Mouse (Mus musculus) urinary bladder, adult 2 months (tissue): ENCODE data around the gene Cemip2. TPM values are rescaled to one million over a fixed set of nuclear protein-coding genes. Genes with fewer than 3 reads are reported as not detected.

Experiments used
- DNase-seq: peaks from one replicate; pipeline ENCODE4 v3.0.0; 2022; ENCODE audit warnings: low spot score
- polyA plus RNA-seq: library from polyadenylated mRNA; depleted of rRNA; stranded (reverse); fragments of >200 nt; gene quantifications from 2 replicates; pipeline ENCODE4 v1.2.3, GENCODE M21; 2012

Gene Cemip2
- polyA plus RNA-seq, 1 experiment: 4.5 TPM

GRCm38 (mm10) chr19:21779106-21779505, 964 bp downstream of the Cemip2 start:
- DNase-seq: no peak

DNA sequence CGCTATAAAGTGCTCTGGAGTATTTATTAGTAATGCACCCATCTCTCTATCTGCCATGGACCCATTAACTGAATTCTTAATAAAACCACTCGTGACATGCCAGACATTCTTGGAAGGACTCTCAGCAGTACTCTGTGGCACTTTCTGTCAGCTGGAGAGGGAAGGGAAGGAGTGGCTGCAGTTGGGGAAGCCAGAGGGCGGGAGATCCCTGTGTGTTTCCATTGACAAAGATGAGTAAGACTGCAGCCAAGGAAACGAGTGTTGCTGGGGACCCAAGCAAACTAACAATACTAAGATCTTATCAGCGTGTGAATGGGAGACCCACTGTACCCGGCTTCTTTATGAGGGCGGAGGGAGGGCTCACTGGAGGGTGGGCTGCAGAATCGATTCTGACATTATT, 2.5 kb downstream of the Cemip2 start:
- DNase-seq: no peak

GRCm38 (mm10) chr19:21781066-21781786, 3.1 kb downstream of the Cemip2 start:
- DNase-seq: no peak

DNA sequence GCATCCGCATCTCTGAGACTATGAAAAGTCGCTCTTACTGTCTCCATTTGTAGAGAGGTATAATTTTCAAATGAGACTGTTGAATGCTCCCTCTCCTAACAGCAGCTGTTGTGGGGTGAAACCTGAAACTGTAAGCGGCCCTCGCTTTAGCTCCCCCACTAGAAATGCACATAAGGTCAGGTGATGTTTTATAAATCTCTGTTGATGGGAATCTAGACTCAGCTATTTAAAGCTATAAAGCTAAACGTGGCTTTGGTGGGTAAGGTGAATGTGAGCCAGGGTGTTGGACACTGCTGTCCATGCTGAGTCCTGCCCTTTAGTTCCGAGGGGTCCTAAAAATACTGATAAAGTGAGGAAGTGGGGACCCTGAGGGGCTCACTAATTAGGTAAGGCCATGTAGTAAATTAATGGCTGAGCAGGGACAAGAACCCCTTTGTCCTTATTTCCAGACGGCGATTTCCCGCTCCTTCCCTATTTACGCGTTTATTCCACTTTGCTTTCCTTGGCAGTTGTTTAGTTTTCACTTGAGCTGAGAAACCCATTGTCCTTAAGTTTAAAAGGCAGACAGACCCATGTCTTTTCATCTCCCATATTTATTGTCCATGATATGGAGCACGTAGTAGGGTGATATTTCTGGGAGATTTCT, 3.8 kb downstream of the Cemip2 start:
- no peak for DNase-seq

GRCm38 (mm10) chr19:21783717-21784116, 5.6 kb downstream of the Cemip2 start:
- DNase-seq: no peak

DNA sequence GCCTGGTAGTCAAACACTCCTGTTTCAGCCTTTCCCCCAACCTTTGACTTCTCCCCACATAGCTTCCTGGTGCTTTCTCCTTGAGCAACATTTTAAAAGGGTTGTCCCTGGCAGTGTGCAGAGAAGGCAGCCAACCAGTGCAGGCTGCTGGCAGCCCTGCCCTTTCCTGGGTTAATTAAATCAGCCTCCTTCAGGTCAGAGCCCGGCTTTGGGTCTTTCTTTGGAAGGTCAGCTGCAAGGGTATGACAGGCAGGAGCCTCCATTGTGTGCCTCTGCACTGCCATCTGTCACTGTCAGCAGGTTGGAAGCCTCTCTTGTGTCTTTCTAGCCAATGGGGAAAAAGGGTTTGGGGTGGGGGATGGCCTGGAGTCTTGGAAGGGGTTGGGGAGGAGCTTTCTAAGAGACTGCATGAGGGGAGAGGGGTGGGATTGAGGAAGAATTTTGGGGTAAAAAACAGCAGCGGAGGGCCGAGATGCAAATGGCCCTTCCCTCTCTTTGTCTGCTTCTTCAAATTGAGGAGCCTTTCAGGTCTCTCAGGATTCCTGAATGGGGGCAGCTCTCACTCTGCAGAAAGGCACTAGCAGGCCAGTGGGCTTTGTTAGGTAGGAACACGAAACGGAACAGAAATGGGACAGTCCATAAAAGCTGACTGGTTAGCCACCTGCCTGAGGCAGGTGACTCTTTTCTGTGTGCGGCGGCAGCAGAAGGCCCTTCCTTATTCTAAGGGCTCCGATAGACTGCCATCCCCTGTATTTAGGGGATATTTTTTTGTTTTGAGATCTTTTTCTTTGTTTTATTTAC, 6.4 kb downstream of the Cemip2 start:
- DNase-seq: no peak

DNA sequence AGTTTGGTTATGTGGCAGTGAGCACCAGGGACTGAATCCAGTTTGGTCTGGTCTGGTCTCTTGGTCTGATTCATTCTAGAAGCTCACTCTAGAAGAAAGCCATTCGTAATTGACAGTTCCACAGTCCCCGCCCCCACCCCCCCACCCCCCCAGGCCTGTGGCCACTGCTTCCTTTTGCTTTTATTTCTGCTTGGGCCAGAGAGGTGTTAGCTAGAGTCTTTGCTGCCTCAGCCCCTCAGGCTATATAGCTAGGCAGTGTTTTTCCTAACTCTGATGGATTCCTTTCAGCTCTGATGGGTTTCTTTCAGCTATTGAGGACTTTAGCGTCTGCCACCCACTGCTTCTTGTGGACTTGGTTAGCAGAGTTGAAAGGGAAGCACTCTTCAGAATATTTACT, 7.0 kb downstream of the Cemip2 start:
- DNase-seq: no peak

DNA sequence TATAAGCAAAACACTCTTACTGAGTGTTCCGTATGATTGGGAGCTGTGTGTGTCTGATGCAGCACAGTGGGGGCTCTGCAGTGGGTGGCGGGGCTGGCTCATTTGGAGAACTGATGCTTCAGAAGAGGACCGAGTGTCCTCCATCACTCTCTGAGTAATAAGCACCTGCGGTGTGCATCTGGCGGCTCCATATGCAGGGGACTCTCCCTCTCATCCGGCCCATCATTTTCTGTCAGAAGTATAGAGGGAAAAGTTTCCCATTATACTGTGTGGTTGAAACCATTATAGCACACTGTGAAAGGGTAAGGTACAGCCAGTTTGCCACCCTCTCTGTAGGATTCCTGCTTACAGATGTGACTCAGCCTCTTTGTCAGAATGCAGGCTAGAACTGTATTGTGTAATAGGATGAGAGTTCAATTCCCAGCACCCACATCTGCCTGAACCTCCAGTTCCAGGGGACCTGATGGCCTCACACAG, 8.9 kb downstream of the Cemip2 start:
- DNase-seq: no peak

DNA sequence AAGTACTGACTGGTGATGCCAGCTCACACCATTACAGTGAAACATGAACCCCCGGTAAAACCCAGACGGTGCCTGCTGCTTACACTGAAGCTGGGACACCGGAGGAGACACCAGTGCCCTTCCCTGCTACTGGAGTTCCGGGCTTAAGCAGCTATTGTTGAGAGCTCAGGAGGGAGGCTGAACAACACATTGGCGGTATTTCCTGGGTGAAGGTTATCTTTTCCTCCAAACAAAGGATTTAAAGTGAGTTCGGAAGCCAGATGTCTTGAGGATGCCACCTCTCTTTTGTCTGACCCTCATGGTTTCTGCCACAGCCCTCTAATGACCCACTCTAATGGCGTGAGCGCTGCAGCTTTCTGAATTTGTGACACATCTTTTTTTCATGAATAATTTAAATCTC, 10.9 kb downstream of the Cemip2 start:
- DNase-seq: no peak

DNA sequence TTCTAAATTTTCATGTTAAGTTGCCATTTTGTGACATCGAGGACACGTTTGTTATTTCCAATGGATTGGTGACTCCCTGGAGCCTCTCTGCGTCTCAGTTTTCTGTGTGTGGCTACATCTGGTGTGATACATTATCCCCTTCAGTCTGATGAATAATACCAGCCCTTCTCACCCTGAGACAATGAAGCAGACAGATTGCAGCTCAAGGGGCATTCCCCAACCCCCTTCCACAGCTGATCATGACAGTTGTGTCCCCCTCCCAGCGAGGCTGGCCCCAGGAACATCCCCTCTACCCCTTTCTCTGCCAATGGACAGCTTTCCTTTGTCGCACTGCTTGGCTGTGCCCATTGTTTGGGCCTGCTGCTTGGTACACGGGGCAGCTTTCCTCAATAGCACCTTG, 11.5 kb downstream of the Cemip2 start:
- no peak for DNase-seq

GRCm38 (mm10) chr19:21791386-21791785, 13.2 kb downstream of the Cemip2 start:
- DNase-seq: no peak

- DNase-seq: no peak
These were observed 13.7 kb downstream of the Cemip2 start for GRCm38 (mm10) chr19:21791826-21792225.

DNA sequence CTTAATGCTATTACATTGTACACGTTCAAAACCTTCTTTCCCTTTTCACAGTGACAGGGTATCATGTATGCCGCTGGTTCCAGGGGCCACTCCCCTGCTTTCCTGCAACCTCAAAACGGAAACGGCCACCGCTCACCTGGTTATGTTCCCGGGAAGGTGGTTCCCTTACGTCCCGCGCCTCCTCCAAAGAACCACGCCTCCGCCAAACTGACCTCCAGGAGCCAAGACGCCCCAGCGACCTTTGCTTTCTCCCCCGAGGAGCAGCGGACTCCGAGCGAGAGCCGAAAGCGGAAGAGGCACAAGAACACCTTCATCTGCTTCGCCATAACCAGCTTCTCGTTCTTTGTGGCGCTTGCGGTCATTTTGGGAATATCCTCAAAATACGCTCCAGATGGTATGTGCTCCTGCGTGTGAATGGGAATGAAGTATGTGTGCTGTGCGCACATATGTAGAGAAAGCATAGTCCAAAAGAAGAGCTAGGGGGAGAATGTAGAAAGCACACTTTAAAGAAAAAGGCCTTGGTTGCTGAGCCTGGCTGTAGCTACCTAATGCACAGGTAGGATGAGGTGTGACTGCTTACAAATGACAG, 14.5 kb downstream of the Cemip2 start:
- DNase-seq: no peak

DNA sequence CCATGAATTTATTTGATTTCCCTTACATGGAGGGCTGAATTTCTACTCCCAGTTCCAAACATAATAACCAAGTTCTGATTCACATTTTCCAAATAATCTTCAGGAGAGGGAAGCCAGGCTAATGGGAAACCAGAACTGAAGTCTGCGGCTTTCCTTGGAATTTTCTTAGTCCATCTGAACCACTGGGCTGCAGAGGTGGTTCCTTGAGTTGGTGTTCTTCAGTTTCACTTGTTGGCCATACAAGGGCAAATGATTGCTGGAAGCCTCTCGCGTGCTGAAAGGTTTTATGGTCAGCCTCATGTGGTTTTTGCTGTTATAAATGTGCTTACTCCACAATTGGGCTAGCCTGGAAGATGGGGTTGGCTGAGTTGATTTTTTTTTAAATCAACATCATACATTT, 16.4 kb downstream of the Cemip2 start:
- DNase-seq: no peak

DNA sequence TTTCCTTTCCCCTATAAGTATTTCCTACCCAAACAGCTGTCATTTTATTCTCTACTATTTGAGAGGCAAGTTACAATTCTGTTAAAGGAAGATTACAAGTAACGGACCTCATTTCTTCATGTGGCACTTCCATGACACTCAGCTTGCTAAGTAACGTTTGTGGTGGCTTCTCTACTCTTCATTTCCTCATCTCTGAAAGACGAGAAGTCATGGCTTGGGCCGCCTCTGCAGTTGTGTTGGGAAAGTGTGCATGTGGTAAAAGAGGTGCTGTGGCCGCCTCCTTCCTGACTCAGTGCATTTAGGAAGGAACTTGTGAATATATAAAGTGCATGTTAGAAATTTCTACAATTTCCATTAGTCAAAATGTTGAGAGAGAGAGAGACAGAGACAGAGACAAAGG, 18.2 kb downstream of the Cemip2 start:
- no peak for DNase-seq

DNA sequence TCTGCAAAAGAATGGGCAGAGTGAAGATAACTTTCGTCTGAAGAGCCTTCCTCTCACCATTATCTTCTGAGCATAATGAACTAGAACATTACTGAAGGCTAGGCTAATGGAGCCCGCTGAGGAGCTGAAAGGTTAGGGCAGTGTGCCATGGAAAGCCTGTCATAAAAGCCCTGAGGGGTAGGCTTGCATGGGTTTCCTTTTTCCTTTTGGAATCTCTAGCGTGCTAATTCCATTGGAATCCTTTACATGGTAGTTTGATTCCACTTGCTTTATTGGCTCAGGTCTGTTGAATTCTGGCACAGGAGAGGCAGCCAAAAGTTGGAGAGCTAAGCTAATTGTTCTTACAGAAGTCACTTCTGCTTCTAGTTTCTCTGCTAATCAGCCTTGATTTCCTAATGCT, 20.6 kb downstream of the Cemip2 start:
- DNase-seq: no peak

- DNase-seq: no peak
These were observed 21.6 kb downstream of the Cemip2 start for GRCm38 (mm10) chr19:21799410-21800373.

DNA sequence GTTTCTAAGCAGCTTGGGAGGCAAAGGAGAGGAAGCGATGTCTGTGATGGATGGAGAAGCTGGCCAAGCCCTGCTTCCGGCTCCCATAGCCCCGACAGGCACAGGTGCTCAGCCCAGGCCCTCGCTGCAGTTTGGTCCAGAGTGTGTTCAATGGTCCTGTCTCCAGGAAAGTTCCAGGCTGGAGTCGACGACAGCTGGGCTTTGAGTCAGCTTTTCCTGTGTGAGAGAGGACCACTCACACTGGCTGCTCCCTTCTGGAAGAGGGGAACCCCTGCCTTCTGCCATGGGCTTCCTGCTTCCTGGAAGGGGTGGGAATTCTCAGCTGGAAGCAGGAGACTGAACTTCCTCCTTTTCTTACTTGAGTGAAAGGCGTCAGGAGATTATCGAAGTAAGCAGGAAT, 26.3 kb downstream of the Cemip2 start:
- DNase-seq: no peak

DNA sequence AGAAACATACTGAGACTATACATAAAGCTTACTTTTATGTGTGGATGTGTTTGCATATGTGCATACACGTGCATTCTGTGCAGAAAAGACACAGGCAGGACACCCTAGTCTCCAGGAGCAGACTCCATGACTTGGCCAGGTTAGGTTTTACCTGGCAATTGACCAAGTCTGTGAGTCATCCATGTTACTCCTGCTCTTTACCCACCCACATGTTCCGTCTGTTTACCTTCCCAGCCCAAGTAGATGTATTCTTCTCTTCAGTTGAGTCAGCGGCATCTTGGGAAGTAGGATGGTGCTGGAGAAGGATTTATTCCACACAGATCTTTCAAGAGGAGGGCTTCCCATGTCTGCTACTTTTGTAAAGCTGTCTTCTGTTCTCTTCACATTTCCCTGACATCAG, 27.2 kb downstream of the Cemip2 start:
- no peak for DNase-seq

- DNase-seq: no peak
These were observed 32.0 kb downstream of the Cemip2 start for GRCm38 (mm10) chr19:21810135-21810534.

GRCm38 (mm10) chr19:21813560-21813959, 35.4 kb downstream of the Cemip2 start:
- no peak for DNase-seq
